Mouse (Mus musculus) layer of hippocampus, adult 9-11 months (tissue): ENCODE measurements around the gene Msh4.
"Not testable (repeated sequence)": the region's sequence is repeated elsewhere in the genome, so short reads cannot be mapped to it uniquely, and the experiment has no call there.

Experiments used
- DNase-seq: peaks from one replicate; pipeline ENCODE4 v3.0.0; 2022

Gene Msh4

GRCm38 (mm10) chr3:153849368-153850015 is 56.4 kb downstream of the Msh4 start:
- no peak for DNase-seq

- DNase-seq = no peak
Measured at GRCm38 (mm10) chr3:153847207-153847733, 58.7 kb downstream of the Msh4 start.

- DNase-seq = no peak
Measured at GRCm38 (mm10) chr3:153846109-153846508, 59.8 kb downstream of the Msh4 start.

GRCm38 (mm10) chr3:153845500-153845899 is 60.4 kb downstream of the Msh4 start:
- no peak for DNase-seq

GRCm38 (mm10) chr3:153844757-153845156 is 61.2 kb downstream of the Msh4 start:
- no peak for DNase-seq

GRCm38 (mm10) chr3:153844030-153844429 is 61.9 kb downstream of the Msh4 start, which contains the start of gene Asb17:
Gene Asb17, plus strand, starts transcription at chr3:153844209.
- DNase-seq = no peak

- no peak for DNase-seq
Measured at GRCm38 (mm10) chr3:153837593-153837992, 68.3 kb downstream of the Msh4 start.

- DNase-seq = no peak
Measured at GRCm38 (mm10) chr3:153836316-153836715, 69.6 kb downstream of the Msh4 start.

GRCm38 (mm10) chr3:153835455-153836086 is 70.4 kb downstream of the Msh4 start:
- DNase-seq = peak; percentile 38

GRCm38 (mm10) chr3:153834071-153834470 is 71.9 kb downstream of the Msh4 start:
- no peak for DNase-seq

- DNase-seq = no peak
Measured at GRCm38 (mm10) chr3:153832654-153832945, 73.3 kb downstream of the Msh4 start.

- DNase-seq = no peak
Measured at GRCm38 (mm10) chr3:153831873-153832653, 73.9 kb downstream of the Msh4 start.

- no peak for DNase-seq
Measured at GRCm38 (mm10) chr3:153831014-153831872, 74.7 kb downstream of the Msh4 start.

GRCm38 (mm10) chr3:153829788-153830187 is 76.2 kb downstream of the Msh4 start:
- DNase-seq = not testable (repeated sequence)

GRCm38 (mm10) chr3:153826616-153827015 is 79.3 kb downstream of the Msh4 start:
- no peak for DNase-seq

- DNase-seq = no peak
Measured at GRCm38 (mm10) chr3:153825197-153825596, 80.7 kb downstream of the Msh4 start.

- DNase-seq = no peak
Measured at GRCm38 (mm10) chr3:153823671-153824515, 82.0 kb downstream of the Msh4 start.

- DNase-seq = no peak
Measured at GRCm38 (mm10) chr3:153819438-153819837, 86.5 kb downstream of the Msh4 start.

- DNase-seq = no peak
Measured at GRCm38 (mm10) chr3:153818723-153819122, 87.2 kb downstream of the Msh4 start.

- DNase-seq = no peak
Measured at GRCm38 (mm10) chr3:153817376-153817890, 88.5 kb downstream of the Msh4 start.

GRCm38 (mm10) chr3:153814026-153814425 is 91.9 kb downstream of the Msh4 start:
- no peak for DNase-seq

GRCm38 (mm10) chr3:153808406-153808805 is 97.5 kb downstream of the Msh4 start:
- no peak for DNase-seq
